Mouse (Mus musculus): ENCODE results near the gene Gm21988. TPM values are rescaled to one million over a fixed set of nuclear protein-coding genes. Genes with fewer than 3 reads are reported as not detected.

The Gm21988 gene
- polyA plus RNA-seq, 2 experiments = 4.2 to 4.5 TPM

DNA sequence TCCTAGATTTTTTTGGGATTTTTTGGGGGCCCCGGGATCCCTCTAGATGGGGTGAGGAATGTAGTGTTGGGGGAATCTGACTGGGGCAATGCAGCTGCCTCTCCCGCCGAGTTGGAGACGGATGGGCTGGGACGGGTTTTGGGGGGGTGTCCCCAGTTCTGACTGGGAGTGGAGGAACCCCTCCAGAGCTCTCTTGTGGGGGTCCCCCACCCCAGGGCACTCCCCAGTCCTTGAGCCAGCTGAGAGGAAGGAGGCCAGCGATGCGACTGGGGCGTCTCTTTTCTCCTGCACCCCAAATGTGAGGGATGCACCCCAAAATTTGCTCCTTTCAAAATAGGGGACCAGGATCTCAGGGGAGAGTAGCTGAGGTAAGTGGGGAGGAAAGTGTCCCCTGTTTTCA lies 6.6 kb downstream of the Gm21988 start:
- Histone ChIP-seq H3K27me3 (ENCODE audit: control insufficient read depth, insufficient read depth, low read length) (peaks cover 15% of the 10 kb centered on the region), H3K4me1 (replicated peaks; ENCODE audit: control insufficient read depth in 2 of 2, insufficient read depth in 2 of 2, low read length in 1 of 2) (peaks cover 21 to 34% of the 10 kb centered on the region in 2 experiments), H3K9me3 (ENCODE audit: control insufficient read depth, low read length) (no peaks in the 10 kb centered on the region), H3K9ac (replicated peaks) (no peak overlapping the region), H3K4me3 (ENCODE audit: insufficient read depth in 1 of 2, low read depth in 2 of 2, low read length in 2 of 2) (no peak overlapping the region), H3K4me2 (ENCODE audit: low read depth) (peak overlapping the region; percentile 25; the same call in 1 of the 2 replicates), H3K27ac (no peak overlapping the region), H3K36me3 (replicated peaks; ENCODE audit: control insufficient read depth, insufficient read depth, low read depth) (peaks cover 5% of the 10 kb centered on the region)
- ATAC-seq (ENCODE audit: insufficient read depth) (no peak), DNase-seq (ENCODE audit: low read depth in 3 of 3, low spot score in 3 of 3) (no peak)
- 65% methylated on average over 8 of the region's 8 CpGs for WGBS (ENCODE audit: insufficient replicate concordance)
- TF ChIP-seq EP300 (IDR thresholded peaks at IDR 0.05; ENCODE audit: low read depth) = no peak
- TF ChIP-seq CTCF (IDR thresholded peaks at IDR 0.05; ENCODE audit: low read depth) = no peak

GRCm38 (mm10) chr11:70232546-70232945 lies 7.1 kb downstream of the Gm21988 start:
- H3K27me3 ChIP-seq (ENCODE audit: control insufficient read depth, insufficient read depth, low read length) = peaks cover 15% of the 10 kb centered on the region
- peaks cover 24 to 34% of the 10 kb centered on the region in 2 experiments for H3K4me1 ChIP-seq (replicated peaks; ENCODE audit: control insufficient read depth in 2 of 2, insufficient read depth in 2 of 2, low read length in 1 of 2)
- DNase-seq (ENCODE audit: low read depth in 3 of 3, low spot score in 3 of 3) (no peak), ATAC-seq (ENCODE audit: insufficient read depth) (no peak)
- peaks cover 5% of the 10 kb centered on the region for H3K36me3 ChIP-seq (replicated peaks; ENCODE audit: control insufficient read depth, insufficient read depth, low read depth)
- TF ChIP-seq EP300 (IDR thresholded peaks at IDR 0.05; ENCODE audit: low read depth) = no peak
- H3K4me2 ChIP-seq (ENCODE audit: low read depth) = peak overlapping the region; percentile 25; the same call in 1 of the 2 replicates
- no peak overlapping the region for H3K27ac ChIP-seq
- no peak overlapping the region for H3K9ac ChIP-seq (replicated peaks)
- H3K4me3 ChIP-seq (ENCODE audit: insufficient read depth in 1 of 2, low read depth in 2 of 2, low read length in 2 of 2) = no peak overlapping the region
- WGBS (ENCODE audit: insufficient replicate concordance) = 24% methylated on average over 9 of the region's 10 CpGs
- no peaks in the 10 kb centered on the region for H3K9me3 ChIP-seq (ENCODE audit: control insufficient read depth, low read length)

DNA sequence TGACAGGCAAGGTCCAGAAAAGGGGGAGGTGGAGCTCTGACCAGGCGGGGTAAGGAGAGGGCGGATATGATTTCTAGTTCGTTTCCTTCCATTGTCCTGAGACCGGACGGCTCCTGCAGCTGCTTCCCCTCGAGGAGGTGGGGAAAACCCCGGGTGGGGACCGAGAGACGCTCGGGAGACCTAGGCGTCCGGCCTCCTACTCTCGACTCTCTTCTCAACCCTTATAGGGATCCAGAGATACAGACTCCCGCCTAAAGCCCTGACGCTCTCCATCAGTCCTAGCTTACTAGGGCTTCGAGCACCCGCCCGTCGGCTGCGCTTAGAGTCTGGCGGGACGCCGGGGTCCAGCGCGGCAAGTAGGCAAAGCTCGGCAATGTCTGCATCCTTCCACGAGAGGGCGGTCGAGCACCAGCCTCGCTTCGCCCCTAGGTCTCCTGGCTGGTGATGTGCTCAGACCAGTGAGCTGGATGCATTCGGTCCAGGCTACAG lies 9.3 kb downstream of the Gm21988 start:
- H3K4me1 ChIP-seq (replicated peaks; ENCODE audit: control insufficient read depth in 2 of 2, insufficient read depth in 2 of 2, low read length in 1 of 2) = peaks cover 34 to 35% of the 10 kb centered on the region in 2 experiments
- H3K4me3 ChIP-seq (ENCODE audit: insufficient read depth in 1 of 2, low read depth in 2 of 2, low read length in 2 of 2) = peak overlapping the region; percentile 21 to 56; a peak in 3 of 4 replicates
- peaks cover 20% of the 10 kb centered on the region for H3K27me3 ChIP-seq (ENCODE audit: control insufficient read depth, insufficient read depth, low read length)
- DNase-seq (ENCODE audit: low read depth in 3 of 3, low spot score in 3 of 3) = peak in 1 of 3 experiments; percentile 80
- H3K9me3 ChIP-seq (ENCODE audit: control insufficient read depth, low read length) = no peaks in the 10 kb centered on the region
- H3K36me3 ChIP-seq (replicated peaks; ENCODE audit: control insufficient read depth, insufficient read depth, low read depth) = no peaks in the 10 kb centered on the region
- TF ChIP-seq CTCF (IDR thresholded peaks at IDR 0.05; ENCODE audit: low read depth) (peak; percentile 99), EP300 (IDR thresholded peaks at IDR 0.05; ENCODE audit: low read depth) (no peak)
- ATAC-seq (ENCODE audit: insufficient read depth) = peak; percentile 61
- WGBS (ENCODE audit: insufficient replicate concordance) = under 1% methylated on average over 32 of the region's 32 CpGs
- H3K9ac ChIP-seq (replicated peaks) = no peak overlapping the region; the same call in 1 of the 2 replicates
- no peak overlapping the region for H3K27ac ChIP-seq
- peak overlapping the region; percentile 87 for H3K4me2 ChIP-seq (ENCODE audit: low read depth)

- Histone ChIP-seq H3K9ac (replicated peaks) (peak within 1 kb of the TSS; percentile 61), H3K9me3 (ENCODE audit: control insufficient read depth, low read length) (no peaks in the 10 kb centered on the region), H3K4me1 (replicated peaks; ENCODE audit: control insufficient read depth in 2 of 2, insufficient read depth in 2 of 2, low read length in 1 of 2) (peaks cover 31 to 35% of the 10 kb centered on the region in 2 experiments), H3K4me2 (ENCODE audit: low read depth) (peak within 1 kb of the TSS; percentile 87), H3K36me3 (replicated peaks; ENCODE audit: control insufficient read depth, insufficient read depth, low read depth) (no peaks in the 10 kb centered on the region), H3K4me3 (ENCODE audit: insufficient read depth in 1 of 2, low read depth in 2 of 2, low read length in 2 of 2) (peak within 1 kb of the TSS; percentile 38 to 56), H3K27me3 (ENCODE audit: control insufficient read depth, insufficient read depth, low read length) (peaks cover 20% of the 10 kb centered on the region), H3K27ac (peak within 1 kb of the TSS; percentile 16; the same call in 1 of the 2 replicates)
- DNase-seq (ENCODE audit: low read depth in 3 of 3, low spot score in 3 of 3) = no peak
- ATAC-seq (ENCODE audit: insufficient read depth) = peak; percentile 7; the same call in 1 of the 2 replicates
- TF ChIP-seq EP300 (IDR thresholded peaks at IDR 0.05; ENCODE audit: low read depth) (no peak), CTCF (IDR thresholded peaks at IDR 0.05; ENCODE audit: low read depth) (no peak)
- 1% methylated on average over 39 of the region's 39 CpGs for WGBS (ENCODE audit: insufficient replicate concordance)
Measured at GRCm38 (mm10) chr11:70229260-70230010, 10.2 kb downstream of the Gm21988 start, which contains the start of gene Bcl6b. Gene Bcl6b, minus strand, starts transcription at chr11:70229798.

GRCm38 (mm10) chr11:70228828-70229227 lies 10.8 kb downstream of the Gm21988 start:
- ATAC-seq (ENCODE audit: insufficient read depth) = peak; percentile 81
- H3K27ac ChIP-seq = no peak overlapping the region; the same call in 1 of the 2 replicates
- H3K27me3 ChIP-seq (ENCODE audit: control insufficient read depth, insufficient read depth, low read length) = peaks cover 20% of the 10 kb centered on the region
- H3K4me1 ChIP-seq (replicated peaks; ENCODE audit: control insufficient read depth in 2 of 2, insufficient read depth in 2 of 2, low read length in 1 of 2) = peaks cover 31 to 36% of the 10 kb centered on the region in 2 experiments
- peak; percentile 75 to 87 (median 80) for DNase-seq (ENCODE audit: low read depth in 3 of 3, low spot score in 3 of 3)
- TF ChIP-seq EP300 (IDR thresholded peaks at IDR 0.05; ENCODE audit: low read depth) (no peak), CTCF (IDR thresholded peaks at IDR 0.05; ENCODE audit: low read depth) (no peak)
- H3K4me2 ChIP-seq (ENCODE audit: low read depth) = peak overlapping the region; percentile 87
- no peaks in the 10 kb centered on the region for H3K9me3 ChIP-seq (ENCODE audit: control insufficient read depth, low read length)
- peak overlapping the region; percentile 61 for H3K9ac ChIP-seq (replicated peaks)
- no peaks in the 10 kb centered on the region for H3K36me3 ChIP-seq (replicated peaks; ENCODE audit: control insufficient read depth, insufficient read depth, low read depth)
- under 1% methylated on average over 19 of the region's 19 CpGs for WGBS (ENCODE audit: insufficient replicate concordance)
- peak overlapping the region; percentile 38 to 56 for H3K4me3 ChIP-seq (ENCODE audit: insufficient read depth in 1 of 2, low read depth in 2 of 2, low read length in 2 of 2)
